Mouse (Mus musculus) kidney, postnatal 10 days (tissue): ENCODE data around the gene Slc44a1.

ENCODE experiments used
- DNase-seq: peaks from one replicate; pipeline ENCODE4 v3.0.0; 2021; ENCODE audit warnings: mixed read lengths

Gene Slc44a1

DNA sequence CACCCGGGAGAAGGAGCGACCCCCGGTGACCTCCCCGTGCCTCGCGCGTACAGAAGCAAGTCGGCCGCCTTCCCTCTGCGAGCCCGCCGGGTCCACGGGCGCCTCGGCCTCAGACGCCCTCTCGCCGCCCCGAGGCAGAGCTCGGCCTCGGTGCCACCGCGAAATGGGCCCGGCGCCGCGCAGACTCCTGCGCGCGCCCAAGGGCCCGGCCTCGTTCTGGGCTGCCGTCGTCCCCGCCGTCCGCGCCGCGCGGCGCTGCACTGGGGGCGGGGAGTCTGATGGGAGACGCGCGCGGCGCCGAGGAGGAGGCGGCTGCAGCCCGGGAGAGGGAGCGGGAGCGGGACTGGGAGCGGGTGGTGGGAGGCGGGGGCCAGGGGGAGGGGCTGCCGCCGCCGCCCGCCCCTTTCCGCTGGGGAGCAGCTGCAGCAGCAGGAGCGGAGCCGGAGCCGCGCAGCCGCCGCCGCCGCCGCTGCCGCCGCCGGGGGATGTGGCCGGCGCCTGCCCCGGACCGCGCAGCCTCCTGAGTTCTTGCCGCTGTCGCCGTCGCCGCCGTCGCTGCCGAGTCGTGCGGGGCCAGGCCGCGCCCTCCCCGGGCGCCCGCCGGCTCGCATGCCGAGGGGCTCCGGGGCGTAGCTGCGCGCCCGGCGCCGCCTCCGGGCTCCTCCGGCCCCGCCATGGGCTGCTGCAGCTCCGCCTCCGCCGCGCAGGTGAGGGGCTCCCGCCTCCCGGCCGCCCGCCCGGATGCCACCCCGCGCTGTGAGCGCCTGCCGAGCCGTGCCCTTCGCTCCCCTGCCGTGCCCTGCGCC, at the start of gene Slc44a1:
Gene Slc44a1, plus strand, starts transcription at position 404 of the 806 bp plus-strand sequence.
- DNase-seq = peak; percentile 95

DNA sequence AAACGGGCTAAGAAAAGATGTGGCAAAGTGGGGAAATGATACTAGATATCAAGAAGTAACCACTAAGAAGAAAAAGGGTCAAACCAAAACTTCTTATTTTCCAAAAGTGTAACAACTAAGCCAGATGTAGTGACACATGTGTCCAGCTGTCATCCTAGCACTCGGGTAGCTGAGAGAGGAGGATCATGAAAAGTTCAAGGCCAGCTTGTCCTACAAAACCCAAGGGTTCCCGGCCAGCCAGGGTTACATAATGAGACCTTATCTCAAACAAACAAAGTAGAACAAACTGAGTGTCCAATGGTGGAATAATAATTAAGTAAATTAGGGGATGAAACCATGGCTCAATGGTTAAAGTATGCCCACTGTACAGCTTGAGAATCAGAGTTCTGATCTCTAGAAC, 45.2 kb upstream of the Slc44a1 start:
- DNase-seq = no peak

DNA sequence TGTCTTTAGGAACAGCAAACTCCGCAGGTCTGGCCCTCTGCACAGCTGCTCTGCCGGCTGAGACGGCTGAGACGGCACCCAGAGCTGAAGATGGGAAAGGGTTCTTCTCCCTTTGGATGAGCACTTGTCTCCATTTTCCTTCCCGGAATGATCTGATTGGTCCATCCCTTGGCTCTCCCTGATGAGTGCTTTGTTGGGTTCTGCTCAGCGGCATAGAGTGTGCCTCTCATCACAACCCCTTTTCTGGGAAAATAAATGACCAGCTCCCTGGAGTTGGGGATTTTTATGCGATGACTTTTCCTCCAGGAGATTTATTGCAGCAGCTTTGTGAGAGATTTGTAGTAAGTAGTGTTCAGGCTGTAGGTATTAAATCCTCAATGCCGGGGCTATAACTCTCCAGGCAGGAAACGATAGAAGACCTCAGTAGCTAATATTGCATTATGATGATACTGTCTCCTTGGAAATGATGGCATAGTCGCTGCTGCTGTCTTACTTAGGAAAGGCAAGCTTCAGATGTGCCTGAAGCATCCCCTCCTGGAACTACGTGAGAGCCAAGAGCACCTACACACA, 43.5 kb upstream of the Slc44a1 start:
- no peak for DNase-seq

DNA sequence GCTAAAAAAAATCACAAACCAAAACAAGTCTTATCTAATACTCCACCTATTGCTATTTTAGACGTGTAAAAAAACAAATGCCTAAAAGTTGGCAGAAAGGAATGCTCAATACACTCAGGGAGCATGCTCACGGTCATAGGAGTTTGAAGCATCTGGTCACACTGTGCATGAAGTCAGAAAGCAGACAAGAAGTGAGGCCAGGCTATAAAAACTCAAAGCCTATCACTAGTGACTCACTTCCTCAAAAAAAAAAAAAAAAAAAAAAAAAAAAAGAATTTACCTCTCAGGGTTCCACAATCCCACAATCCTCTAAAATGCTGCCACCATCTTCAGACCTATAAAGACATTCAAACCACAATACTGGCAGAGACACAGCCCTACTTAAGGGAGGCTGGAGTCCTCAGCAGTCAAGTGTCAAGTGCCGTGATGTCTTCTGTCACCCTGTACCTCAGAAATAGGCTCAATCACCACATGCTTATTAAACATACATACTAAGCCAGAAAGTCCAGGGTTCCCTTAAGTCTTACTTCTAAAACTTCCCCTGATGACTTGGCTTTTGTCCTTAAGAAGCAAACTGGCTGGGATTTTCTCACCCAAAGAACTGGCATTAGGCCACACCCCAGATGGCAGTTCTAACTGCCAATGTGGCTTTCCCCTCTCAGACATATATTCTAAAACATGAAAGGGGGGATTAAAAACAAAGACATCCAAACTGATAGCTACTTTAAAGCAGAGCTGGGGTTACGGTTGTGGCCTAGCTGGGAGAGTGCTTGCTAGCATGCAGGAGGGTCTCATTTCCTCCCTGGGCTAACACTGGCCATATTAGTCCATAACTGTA, 42.7 kb upstream of the Slc44a1 start:
- no peak for DNase-seq

DNA sequence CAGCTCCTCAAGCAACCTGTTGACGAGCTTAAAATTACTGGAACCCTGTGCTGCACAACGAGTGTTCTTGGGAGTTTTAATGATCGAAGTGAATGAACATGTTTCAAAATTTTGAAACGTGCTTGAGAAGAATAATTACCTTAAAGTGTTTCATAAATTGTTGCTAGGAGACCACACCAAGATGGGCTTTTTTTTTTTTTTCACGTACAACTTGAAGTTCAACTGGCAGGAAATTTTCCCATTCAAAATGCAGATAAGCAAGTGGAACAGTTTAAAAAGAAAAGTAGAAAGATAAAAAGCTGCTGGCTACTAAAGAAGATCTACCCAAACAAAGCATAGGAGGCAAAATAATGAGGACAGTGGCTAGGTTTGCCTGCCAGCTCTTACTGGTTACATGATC, 41.7 kb upstream of the Slc44a1 start:
- no peak for DNase-seq

DNA sequence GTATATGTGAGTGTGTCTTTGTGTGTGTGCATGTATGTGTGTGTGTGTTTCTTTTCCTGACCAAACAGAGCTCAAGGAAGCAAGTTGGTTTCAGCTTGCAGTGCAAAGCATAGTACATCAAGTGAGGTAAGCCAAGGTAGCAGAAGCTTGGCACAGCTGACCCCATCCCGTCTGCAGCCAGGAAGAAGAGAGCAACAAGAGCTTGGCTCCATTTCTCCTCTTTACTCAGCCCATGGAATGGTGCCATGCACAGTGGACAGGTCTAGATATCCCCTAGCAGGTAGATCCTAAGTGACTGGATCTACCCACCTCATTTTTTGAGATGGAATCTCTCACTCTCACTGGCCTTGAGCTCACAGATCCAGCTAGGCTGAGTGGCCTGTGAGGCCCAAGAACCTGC, 40.8 kb upstream of the Slc44a1 start:
- no peak for DNase-seq

DNA sequence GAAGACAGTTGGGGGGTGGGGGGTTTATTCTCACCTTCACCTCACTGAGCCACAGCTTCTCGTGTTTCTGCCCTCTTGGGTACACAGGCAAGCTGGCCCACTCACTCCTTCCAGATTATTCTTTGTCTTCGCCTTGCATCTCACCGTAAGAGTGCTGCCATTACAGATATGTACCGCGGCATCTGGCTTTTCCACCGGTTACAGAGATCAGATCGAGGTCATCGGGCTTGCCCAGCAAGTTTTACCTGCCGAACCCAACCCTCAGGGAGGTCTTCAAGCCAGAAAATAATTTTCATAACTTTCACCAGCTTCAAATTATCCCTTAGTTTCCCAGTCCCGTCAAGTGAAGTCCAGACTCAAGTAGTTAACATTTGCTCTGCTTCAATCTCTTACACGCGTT, 36.8 kb upstream of the Slc44a1 start:
- no peak for DNase-seq

DNA sequence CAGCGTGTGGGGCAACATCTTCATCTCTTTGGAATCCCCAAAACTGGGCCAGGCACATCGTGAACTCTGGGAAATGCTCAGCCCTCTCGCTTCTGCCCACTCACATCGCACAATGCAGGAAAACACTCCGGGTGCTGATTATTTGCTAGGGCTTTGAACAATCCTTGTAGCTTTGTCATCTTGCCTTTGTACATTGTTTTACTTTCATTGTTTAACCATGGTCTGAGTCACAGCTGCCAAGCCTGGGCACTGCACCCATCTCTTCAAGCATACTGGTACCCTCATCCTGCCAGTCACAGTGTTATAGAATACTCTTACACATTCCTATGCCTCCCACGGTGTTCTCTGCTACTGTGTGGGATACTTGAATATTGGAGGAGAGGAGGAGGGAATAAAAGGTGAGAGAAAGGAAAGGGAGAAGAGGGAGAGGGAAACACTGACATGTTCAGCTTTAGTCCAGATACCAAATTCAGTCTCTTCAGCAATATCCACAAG, 35.7 kb upstream of the Slc44a1 start:
- no peak for DNase-seq

DNA sequence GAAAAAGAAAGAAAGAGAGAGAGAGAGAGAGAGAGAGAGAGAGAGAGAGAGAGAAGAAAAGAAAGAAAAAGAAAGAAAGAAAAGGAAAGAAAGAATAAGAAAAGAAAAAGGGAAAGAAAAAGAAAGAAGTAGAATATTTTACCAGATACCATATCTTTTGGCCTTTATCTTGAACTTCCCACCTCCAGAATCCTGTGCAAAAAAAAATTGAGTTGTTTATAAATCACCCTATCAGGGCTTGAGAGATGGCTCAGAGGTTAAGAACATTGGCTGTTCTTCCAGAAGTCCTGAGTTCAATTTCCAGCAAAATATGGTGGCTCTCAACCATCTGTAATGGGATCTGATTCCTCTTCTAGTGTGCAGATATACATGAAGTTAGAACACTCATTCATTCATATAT, 33.3 kb upstream of the Slc44a1 start:
- DNase-seq = no peak

DNA sequence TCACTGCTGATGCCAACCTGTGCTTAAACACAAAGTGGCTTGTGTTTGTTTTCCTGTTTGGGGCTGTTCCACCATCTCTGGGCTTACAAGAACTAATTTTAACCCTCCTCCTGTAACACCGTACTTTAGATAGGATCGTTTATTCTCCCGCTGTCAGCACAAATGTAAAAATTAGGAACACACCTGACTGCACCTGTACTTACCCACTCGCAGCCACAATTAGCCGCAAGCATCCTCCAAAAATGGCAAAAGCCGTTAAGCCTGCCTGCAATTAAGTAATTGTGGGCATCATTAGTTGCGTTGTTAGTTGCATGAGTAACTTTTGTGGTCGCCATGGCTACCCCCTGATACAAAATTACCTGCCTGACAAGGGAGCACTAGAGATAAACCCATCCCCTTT, 31.4 kb upstream of the Slc44a1 start:
- no peak for DNase-seq

DNA sequence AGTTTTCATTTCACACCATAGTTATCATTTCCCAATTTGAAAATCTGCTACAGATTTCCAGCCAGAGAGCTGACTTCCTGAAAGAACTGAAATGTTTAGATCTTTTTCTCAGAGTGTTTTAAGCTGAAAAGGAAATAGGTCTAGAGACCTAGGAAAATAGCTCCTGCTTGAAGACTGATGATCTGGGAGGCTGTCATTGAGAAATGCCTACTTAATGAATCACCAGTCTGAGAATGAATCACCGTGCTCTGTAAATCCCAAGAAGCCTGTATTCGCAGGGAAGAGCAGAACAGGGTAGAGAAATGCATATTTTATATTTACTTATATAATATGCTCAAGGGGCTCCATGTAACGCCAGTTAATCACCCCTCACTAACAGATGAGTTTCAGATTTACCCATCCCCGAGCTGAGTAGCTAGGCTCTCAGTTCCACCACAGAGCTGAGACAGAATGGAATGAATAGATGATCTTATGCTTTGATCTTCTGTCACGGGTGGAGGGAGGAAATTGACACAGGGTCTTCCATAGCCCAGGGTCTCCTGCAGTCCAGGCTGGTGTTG, 30.6 kb upstream of the Slc44a1 start:
- no peak for DNase-seq

DNA sequence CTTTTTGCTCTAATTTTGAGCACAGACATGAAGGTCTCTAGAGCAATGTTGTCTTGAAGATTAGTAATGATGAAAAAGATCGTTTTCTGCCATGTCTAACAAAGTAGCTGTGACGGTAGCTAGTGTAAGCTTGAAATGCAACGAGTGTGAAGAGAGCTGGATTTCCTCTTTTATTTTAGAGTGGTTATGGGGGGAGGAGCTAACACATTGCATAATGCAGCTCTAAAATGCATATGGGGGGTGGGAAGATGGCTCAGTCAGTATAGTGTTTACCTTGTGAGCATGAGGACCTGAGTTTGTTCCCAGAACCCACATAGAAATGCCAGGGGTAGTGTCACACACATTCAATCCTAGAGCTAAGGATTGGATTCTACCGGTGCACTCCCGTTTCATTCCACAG, 29.5 kb upstream of the Slc44a1 start:
- DNase-seq = no peak

DNA sequence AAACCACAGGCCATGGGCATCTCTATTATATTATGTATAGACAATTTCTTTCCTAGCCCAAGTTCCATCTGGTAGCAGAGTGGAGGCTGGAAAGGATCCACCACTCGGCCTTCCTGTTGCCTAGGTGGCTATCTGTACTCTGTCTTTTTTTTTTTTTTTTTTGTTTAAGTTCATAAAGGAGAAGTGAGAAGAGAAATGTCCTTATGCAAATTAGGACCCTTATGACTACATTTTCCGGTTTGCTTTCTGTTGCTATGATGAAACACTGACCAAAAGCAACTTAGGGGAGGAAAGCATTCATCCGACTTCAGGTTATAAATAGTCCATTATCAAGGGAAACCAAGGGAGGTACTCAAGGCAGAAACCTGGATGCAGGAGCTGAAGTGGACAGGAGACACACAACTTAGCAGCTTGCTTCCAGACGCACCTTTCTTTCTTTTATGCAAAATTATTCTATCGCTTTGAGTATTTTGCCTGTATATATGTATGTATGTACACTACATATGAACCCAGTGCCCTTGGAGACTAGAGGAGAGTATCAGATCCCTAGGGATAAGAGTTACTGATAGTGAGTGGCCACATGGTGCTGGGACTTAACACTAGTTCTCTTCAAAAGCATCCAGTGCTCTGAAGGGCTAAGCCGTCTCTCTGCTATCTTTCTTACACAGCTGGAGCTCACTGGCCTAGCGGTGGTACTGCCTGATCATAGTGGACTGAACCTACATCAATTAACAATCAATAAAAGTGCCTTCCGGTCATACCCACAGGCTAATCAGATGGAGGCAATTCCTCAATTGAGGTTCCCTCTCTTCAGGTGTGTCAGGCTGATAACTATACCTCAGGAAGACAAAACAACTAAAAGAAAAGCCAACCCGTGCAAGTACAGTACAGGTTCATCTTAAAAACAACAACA, 28.0 kb upstream of the Slc44a1 start:
- DNase-seq = no peak

DNA sequence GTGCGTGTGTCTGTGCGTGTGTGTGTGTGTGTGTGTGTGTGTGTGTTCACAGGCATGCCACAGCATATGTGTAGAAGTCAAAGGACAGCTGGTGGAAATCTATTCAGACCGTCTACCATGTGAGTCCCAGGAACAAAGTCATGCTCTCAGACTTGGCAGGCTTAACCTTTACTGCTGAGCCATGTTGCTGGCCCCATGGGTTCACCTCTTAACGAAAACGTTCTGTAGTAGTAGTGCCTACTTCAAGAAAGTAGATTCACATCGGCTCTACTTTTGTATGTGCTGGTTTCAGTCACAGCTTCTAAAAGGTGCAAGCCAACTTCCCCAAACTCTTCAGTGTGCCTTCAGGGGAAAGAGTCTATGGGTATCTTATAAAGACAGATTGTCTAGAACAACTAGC, 27.2 kb upstream of the Slc44a1 start:
- no peak for DNase-seq

DNA sequence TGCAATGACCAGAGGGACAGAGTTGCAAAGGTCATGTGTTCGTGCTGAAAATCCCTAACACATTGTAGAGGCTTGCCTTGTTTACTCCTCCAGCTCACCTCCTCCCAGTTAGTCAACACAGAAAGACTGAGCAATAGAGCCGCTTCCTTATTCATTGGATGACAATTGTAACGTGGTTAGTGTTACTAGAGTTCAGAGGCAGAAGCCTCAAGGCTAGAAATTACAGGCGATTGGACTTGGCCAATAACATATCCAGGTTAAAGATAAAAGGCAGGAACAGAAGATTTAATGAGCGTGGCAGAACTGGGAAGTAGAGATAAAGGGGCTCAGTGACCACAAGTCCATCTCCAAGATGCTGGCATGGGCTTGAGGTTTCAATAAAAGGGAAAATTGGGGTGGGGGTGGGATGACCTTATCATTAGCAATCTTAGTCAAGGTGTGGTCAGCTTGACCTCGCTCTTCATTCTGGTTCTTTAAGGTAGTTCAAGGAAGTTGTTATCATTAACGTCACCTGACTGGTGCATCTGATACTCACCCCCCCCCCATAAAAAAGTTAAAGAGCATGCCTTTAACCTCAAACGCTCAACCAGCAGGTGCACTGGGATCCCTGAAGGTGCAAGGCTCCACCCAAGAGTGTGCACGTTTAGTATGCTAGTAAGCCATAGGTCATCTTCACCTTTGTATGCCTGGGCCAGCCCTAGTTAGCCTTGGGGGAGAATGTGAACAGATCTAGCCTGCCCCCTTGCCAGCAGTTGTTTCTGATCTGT, 26.0 kb upstream of the Slc44a1 start:
- DNase-seq = no peak

DNA sequence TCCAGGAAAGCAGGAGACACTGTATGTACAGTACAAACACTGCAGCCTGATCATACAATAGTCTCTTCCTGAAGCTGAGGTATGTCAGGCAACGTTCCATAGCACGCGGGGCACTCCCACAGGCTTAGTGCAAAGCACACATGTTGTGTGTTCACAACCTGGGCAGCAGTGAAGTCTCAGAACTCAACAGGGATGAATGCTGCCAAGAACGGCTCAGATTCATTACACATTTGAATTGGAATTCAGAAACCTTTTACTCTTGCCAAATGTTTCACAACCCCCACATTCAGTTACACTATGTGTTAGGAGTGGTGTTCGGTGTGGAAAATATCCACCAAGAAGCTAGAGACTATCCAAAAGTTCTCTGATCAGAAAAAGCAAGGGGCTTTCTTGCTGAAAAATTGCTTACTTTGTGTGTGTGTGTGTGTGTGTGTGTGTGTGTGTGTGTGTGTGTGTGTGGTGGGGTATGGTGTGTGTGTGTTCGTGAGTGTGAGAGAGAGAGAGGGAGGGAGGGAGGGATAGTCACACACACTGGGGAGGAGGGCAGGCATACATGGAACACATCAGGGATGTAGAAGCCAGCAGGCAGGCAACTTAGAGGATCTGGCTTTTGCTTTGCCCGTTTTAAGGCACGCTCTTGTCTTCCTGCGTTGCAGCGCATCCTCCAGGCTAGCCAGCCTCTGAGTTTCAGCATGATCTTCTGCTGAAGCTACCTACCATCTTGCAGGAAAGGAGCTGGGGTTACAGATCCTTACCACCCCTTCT, 24.2 kb upstream of the Slc44a1 start:
- peak; percentile 24 for DNase-seq

DNA sequence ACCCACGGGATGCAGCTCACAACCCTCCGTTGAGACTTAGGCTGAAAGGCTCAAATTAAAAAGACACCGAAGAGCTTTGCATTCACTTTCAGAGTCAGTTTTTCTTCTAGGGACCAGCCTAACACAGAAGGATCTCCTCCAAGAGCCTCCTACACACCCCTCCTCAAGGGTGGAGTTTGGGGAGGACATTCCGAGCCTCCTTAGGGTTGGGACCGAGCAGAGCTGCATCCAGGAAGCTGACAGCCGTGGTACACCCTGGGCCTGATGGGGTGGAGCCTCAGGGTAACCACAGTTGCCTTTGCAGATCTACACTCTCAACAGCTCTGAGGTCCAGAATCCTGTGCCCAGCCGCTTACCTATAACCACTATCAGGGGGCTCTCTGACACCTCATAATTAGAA, 23.3 kb upstream of the Slc44a1 start:
- DNase-seq = peak; percentile 13

DNA sequence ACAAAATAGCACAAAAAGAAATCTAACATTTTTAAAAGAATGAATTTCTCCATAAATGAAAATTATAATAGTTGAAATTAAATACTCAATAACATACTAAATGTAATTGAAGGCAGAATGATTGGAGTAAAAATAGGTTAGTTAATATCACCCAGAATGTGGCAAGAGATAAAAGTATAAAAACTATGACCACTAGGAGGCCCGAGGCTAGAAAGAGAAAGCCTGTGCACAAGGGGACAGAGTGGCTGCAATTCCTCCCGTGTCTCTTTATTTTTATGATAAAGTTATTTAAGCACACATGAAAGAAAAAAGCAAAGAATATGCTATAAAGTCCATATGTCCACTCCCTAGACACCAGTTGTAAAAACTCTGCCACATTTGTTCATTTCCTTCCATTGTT, 17.4 kb upstream of the Slc44a1 start:
- DNase-seq = no peak

DNA sequence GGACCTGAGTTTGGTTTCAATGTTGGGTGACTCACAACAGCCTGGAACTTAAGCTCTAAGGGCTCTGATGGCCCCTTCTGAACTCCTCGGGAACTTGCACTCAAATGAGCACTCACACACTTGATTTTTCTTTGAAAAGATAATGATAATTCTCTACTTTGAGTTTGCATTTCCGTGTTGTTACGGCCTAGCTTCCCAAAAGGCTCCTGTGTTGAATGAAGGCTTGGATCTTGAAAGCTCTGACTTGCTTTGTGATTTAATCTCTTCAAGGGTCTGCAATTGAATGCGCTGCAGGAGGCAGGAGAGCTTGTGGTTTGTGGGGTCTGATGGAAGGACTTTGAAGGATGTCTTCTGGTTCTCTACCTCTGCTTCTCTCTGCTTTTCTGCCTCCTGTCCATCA, 13.1 kb upstream of the Slc44a1 start:
- DNase-seq = no peak

DNA sequence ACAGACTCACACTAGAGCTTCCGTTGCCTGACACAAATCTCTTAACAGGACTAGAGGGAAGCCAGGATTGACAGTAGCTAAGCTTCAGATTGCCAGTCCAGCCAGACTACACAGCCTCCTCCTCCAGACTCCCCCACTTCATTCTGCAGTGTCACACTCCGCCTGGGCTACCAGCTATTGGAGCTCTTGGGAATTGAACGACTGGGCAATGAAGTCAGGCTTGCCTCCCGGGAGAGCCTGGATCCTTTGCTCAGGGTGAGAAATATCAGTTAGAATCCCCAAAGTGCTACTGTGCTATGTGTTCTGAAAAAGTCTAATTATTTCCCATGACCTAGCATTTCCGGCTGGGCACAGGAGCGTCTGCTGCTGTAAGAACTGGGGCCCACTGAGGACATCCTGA, 9.7 kb upstream of the Slc44a1 start:
- no peak for DNase-seq
